Mouse (Mus musculus): ENCODE measurements around the gene Bcl2l13. TPM values are rescaled to one million over a fixed set of nuclear protein-coding genes. Genes with fewer than 3 reads are reported as not detected.

The Bcl2l13 gene
- total and polyA plus RNA-seq, 3 experiments, result 43.7 to 49.9 TPM; not detected in 1

DNA sequence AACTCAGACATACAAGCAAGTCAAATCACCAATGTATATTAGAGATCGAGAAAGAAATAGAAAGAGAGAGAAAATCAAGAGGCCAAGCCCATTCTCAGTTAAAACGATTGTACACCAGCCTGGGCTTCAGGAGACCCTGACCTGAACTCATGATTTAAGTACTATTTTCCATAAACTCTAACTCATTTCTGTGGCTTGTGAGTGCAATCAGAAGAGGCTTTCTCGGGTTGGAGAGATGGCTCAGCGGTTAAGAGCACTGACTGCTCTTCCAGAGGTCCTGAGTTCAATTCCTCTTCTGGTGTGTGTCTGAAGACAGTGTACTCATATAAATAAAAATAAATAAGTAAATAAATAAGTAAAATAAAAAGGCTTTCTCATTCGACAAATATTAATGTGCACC, 14.3 kb upstream of the Bcl2l13 start:
- H3K4me1 ChIP-seq (ENCODE audit: control insufficient read depth in 1 of 2, insufficient read depth in 2 of 2, low read length in 2 of 2), result peaks cover 13 to 16% of the 10 kb centered on the region in 2 experiments
- H3K27ac ChIP-seq (ENCODE audit: control insufficient read depth, low read depth, low read length), result peak overlapping the region; percentile 37
- H3K9me3 ChIP-seq (replicated peaks; ENCODE audit: insufficient read depth, low read length), result no peaks in the 10 kb centered on the region
- peak overlapping the region; percentile 81 to 99 for H3K4me3 ChIP-seq (ENCODE audit: control insufficient read depth in 1 of 2, insufficient read depth in 1 of 2, low read depth in 2 of 2, low read length in 2 of 2)
- H3K27me3 ChIP-seq (ENCODE audit: control insufficient read depth in 1 of 2, insufficient read depth in 2 of 2, low read length in 2 of 2), result no peaks in the 10 kb centered on the region
- peak overlapping the region; percentile 95 for H3K9ac ChIP-seq (ENCODE audit: control insufficient read depth, low read depth, low read length, poor library complexity, severe bottlenecking)
- TF ChIP-seq SMC3 (IDR thresholded peaks at IDR 0.05; ENCODE audit: low read depth, low read length) (no peak), TBP (IDR thresholded peaks at IDR 0.05; ENCODE audit: low read depth, low read length) (peak; percentile 94)
- peaks cover 15 to 18% of the 10 kb centered on the region in 2 experiments for H3K36me3 ChIP-seq (ENCODE audit: control insufficient read depth in 1 of 2, insufficient read depth in 2 of 2, low read length in 2 of 2)
- DNase-seq (ENCODE audit: low read depth, low spot score), result peak; percentile 42
- peaks cover 38% of the 10 kb centered on the region for H3K79me2 ChIP-seq (ENCODE audit: control insufficient read depth, insufficient read depth, low read length, poor library complexity)

DNA sequence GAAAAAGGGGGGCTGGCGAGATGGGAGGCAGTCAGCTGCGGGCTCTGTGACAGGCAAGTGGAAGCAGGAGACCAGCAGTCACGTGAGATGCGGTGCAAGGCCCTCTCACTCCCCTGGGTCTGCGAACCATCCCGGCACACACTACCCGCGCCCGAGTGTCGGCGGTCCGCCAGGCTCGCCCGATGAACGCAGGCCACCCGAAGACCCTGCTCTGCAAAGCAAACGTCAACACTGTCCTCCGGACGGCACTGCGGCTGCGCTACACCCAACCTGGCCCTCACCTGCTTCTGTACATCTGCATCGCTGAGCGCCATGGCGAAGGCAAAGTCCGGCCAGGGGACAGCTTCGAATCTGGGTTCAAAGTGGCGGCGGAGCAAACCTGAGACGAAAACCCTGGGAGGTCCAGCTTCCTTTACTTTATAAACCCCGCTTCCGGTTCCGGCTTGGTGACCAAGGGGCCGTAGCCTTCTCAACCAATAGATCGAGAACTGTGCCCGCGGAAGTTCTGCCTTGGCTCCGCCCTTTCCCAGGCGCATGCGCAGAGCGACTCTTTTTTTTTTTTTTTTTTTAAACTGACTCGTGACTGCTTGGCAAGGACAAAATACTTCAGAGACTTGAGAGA, 13.6 kb upstream of the Bcl2l13 start, which contains the start of gene Atp6v1e1:
TSS of gene Atp6v1e1 (minus strand) at position 487 of the 622 bp plus-strand sequence.
- H3K4me3 ChIP-seq (ENCODE audit: control insufficient read depth in 1 of 2, insufficient read depth in 1 of 2, low read depth in 2 of 2, low read length in 2 of 2), result peak within 1 kb of the TSS; percentile 81 to 99
- H3K27ac ChIP-seq (ENCODE audit: control insufficient read depth, low read depth, low read length), result peak within 1 kb of the TSS; percentile 93
- peaks cover 36% of the 10 kb centered on the region for H3K79me2 ChIP-seq (ENCODE audit: control insufficient read depth, insufficient read depth, low read length, poor library complexity)
- peak; percentile 98 for DNase-seq (ENCODE audit: low read depth, low spot score)
- no peaks in the 10 kb centered on the region for H3K9me3 ChIP-seq (replicated peaks; ENCODE audit: insufficient read depth, low read length)
- H3K9ac ChIP-seq (ENCODE audit: control insufficient read depth, low read depth, low read length, poor library complexity, severe bottlenecking), result peak within 1 kb of the TSS; percentile 95
- peaks cover 15% of the 10 kb centered on the region in 2 experiments for H3K36me3 ChIP-seq (ENCODE audit: control insufficient read depth in 1 of 2, insufficient read depth in 2 of 2, low read length in 2 of 2)
- H3K27me3 ChIP-seq (ENCODE audit: control insufficient read depth in 1 of 2, insufficient read depth in 2 of 2, low read length in 2 of 2), result no peaks in the 10 kb centered on the region
- peaks cover 13 to 16% of the 10 kb centered on the region in 2 experiments for H3K4me1 ChIP-seq (ENCODE audit: control insufficient read depth in 1 of 2, insufficient read depth in 2 of 2, low read length in 2 of 2)
- TF ChIP-seq ETS1 (IDR thresholded peaks at IDR 0.05; ENCODE audit: low read depth, low read length) (0 out of 2 replicates have a peak, but pooled peaks have one; percentile 46), UBTF (IDR thresholded peaks at IDR 0.05; ENCODE audit: borderline replicate concordance, insufficient read depth, low read depth, low read length) (no peak), MXI1 (IDR thresholded peaks at IDR 0.05; ENCODE audit: low read depth, low read length) (peak; percentile 86), MYC (IDR thresholded peaks at IDR 0.05; ENCODE audit: low read depth, low read length) (0 out of 2 replicates have a peak, but pooled peaks have one; percentile 46), RCOR1 (IDR thresholded peaks at IDR 0.05; ENCODE audit: low read depth, low read length) (no peak), SIN3A (IDR thresholded peaks at IDR 0.05; ENCODE audit: low read length) (peak; percentile 94), JUND (IDR thresholded peaks at IDR 0.05; ENCODE audit: low read depth, low read length) (no peak), MEF2A (IDR thresholded peaks at IDR 0.05; ENCODE audit: extremely low read depth, insufficient replicate concordance, low read depth, low read length, poor library complexity, severe bottlenecking) (no peak), RAD21 (IDR thresholded peaks at IDR 0.05; ENCODE audit: low read depth, low read length) (no peak), ELF1 (IDR thresholded peaks at IDR 0.05; ENCODE audit: low read depth, low read length) (peak; percentile 97), MAX (IDR thresholded peaks at IDR 0.05; ENCODE audit: low read length) (0 out of 2 replicates have a peak, but pooled peaks have one; percentile 41), NRF1 (IDR thresholded peaks at IDR 0.05; ENCODE audit: insufficient read depth, low read depth, low read length, poor library complexity, severe bottlenecking) (peak; percentile 95), POLR2AphosphoS2 (IDR thresholded peaks at IDR 0.05; ENCODE audit: low read length) (peak; percentile 75; the same call in 1 of the 2 replicates), ZKSCAN1 (IDR thresholded peaks at IDR 0.05; ENCODE audit: low read depth, low read length) (no peak; the same call in 1 of the 2 replicates), TBP (IDR thresholded peaks at IDR 0.05; ENCODE audit: low read depth, low read length) (peak; percentile 96), KAT2A (conservative IDR thresholded peaks at IDR 0.05; ENCODE audit: low read depth, low read length) (no peak; the same call in 1 of the 2 replicates), ZNF384 (IDR thresholded peaks at IDR 0.05; ENCODE audit: low read depth, low read length) (peak; percentile 99), TAL1 (IDR thresholded peaks at IDR 0.05; ENCODE audit: low read length) (no peak), E2F4 (IDR thresholded peaks at IDR 0.05; ENCODE audit: borderline replicate concordance, low read depth, low read length) (no peak), MAZ (IDR thresholded peaks at IDR 0.05; ENCODE audit: low read depth, low read length) (0 out of 2 replicates have a peak, but pooled peaks have one; percentile 11), USF2 (IDR thresholded peaks at IDR 0.05; ENCODE audit: borderline replicate concordance in 1 of 2, insufficient read depth in 1 of 2, low read depth in 1 of 2, low read length in 2 of 2) (0 out of 4 replicates have a peak, but pooled peaks of 1 of the 2 experiments have one; percentile 14), ZC3H11A (IDR thresholded peaks at IDR 0.05; ENCODE audit: low read depth, low read length) (no peak), TCF12 (IDR thresholded peaks at IDR 0.05; ENCODE audit: low read depth, low read length) (peak; percentile 31), NELFE (IDR thresholded peaks at IDR 0.05; ENCODE audit: low read depth, low read length) (peak; percentile 93), USF1 (IDR thresholded peaks at IDR 0.05; ENCODE audit: low read depth, low read length) (peak; percentile 80), POLR2A (IDR thresholded peaks at IDR 0.05; ENCODE audit: control insufficient read depth in 1 of 2, insufficient read depth in 1 of 2, low read depth in 1 of 2, low read length in 2 of 2, poor library complexity in 1 of 2) (peak; percentile 82 to 95), BHLHE40 (IDR thresholded peaks at IDR 0.05; ENCODE audit: borderline replicate concordance, low read depth, low read length) (peak; percentile 85), ZMIZ1 (IDR thresholded peaks at IDR 0.05; ENCODE audit: low read depth, low read length) (peak; percentile 93)

All from MEL (cell line).